Mouse (Mus musculus) right cerebral cortex, adult 2 months (tissue): Measurements from ENCODE around the gene Gprin3.
A peak's percentile ranks its signal among the peaks of the same experiment; 100 is the strongest.

Source experiments
- DNase-seq, 2 experiments: peaks; one replicate each; pipeline ENCODE4 v3.0.0; 2021 to 2022; ENCODE audit warnings: low spot score in 2 of 2

The Gprin3 gene

DNA sequence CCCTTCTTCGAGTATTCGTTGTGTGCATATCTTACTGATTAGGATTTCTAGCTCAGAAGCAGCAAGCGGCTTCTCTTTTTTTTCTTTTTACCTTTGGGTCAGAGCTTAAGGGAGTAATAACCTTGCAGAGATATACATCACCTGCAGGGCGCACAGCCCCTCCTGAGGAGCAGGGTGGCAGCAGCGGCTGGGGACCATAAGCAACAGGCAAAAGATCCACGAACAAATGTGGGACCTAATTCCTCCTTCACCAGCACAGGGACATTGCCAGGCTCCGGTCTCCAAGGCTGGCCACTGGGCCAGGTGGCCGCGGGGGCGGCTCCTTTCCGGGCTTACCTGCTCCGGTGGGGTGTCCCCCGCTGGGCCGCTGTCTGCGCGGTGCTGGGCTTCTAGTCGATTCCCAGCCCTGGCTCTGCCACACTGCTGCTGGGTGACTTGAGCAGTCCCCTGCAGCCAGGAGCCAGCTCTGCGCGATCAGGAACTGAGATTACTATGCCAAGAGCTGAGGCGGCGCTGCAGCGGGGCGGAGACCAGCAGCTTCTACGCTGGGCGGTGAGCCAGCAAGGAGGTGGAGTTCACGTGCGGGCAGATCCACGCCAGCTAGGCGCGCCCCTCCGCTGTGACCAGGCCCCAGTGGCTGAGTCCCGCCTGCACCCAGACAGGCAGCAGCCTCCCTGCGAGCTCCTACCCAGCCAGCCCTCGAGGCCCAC is at the start of gene Gprin3:
Gene Gprin3, minus strand, starts transcription at position 471 of the 710 bp plus-strand sequence.
- DNase-seq = peak; percentile 79

GRCm38 (mm10) chr6:59458861-59459260 is 32.8 kb upstream of the Gprin3 start:
- no peak for DNase-seq

GRCm38 (mm10) chr6:59456116-59456515 is 30.0 kb upstream of the Gprin3 start:
- no peak for DNase-seq

DNA sequence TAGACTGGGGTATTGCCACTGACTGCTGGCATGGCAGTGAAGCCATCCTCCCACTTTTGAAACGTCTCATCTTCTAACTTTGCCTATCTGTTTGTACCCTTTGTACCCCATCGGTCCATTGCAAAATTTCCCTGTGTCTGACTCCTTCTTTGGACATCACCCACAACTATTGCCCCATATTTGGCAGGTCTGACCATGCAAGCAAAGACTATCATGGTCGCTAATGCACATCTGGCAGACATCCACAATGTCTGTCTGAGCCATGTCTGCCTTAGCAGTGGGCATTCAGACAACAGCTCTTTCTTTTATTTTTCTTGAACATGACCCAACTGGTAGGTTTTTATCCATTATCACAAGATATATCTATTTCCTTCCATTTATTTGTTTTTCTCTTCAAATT is 25.3 kb upstream of the Gprin3 start:
- DNase-seq = no peak

DNA sequence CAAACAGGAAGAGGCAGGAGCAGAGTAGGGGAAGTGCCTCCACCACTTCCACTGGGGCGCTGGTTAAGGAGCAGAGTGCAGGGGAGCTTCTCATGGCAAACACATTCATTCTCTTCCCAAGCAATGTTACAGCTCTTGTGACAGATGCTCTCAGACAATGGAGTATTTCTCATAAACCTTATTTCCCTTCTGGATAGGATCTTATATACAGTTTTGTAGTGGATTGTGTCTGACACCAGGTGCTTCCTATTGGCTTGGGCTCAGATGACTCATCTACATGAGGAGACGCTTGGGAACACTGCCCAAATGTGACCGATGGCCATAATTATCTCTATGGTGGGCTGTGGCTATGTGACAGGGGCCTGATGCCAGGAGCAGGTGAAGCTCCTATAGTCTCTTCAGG is 19.0 kb upstream of the Gprin3 start:
- DNase-seq = no peak

GRCm38 (mm10) chr6:59435906-59436305 is 9.8 kb upstream of the Gprin3 start:
- DNase-seq = no peak

- no peak for DNase-seq
These were observed 7.0 kb upstream of the Gprin3 start for GRCm38 (mm10) chr6:59433116-59433515.

- DNase-seq = no peak
These were observed 416 bp upstream of the Gprin3 start for GRCm38 (mm10) chr6:59426534-59426885.

GRCm38 (mm10) chr6:59424871-59425740 is 988 bp downstream of the Gprin3 start:
- no peak for DNase-seq

GRCm38 (mm10) chr6:59423836-59424235 is 2.3 kb downstream of the Gprin3 start:
- no peak for DNase-seq

- no peak for DNase-seq
These were observed 6.8 kb downstream of the Gprin3 start for GRCm38 (mm10) chr6:59419264-59419663.

GRCm38 (mm10) chr6:59418659-59419058 is 7.4 kb downstream of the Gprin3 start:
- DNase-seq = no peak

DNA sequence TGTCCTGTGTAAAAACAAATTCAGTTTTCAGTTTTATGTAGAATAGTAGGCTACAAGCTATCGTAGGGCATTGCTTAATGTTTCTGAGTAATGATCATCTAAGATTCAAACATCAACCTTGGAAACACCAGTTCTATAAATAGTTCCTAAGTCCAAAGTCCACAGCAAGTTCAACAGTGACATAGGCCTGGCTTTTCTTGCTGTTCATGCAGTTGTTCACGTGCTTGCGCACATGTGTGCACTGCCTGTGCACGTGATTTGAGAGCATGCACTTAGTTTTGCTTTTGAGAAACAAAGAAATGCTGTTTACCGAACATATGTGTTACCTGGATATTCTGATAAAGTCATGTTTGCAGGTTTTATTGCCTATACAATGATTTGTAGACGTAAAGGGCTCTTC is 11.3 kb downstream of the Gprin3 start:
- no peak for DNase-seq

- DNase-seq = no peak
These were observed 13.4 kb downstream of the Gprin3 start for GRCm38 (mm10) chr6:59412417-59413346.

DNA sequence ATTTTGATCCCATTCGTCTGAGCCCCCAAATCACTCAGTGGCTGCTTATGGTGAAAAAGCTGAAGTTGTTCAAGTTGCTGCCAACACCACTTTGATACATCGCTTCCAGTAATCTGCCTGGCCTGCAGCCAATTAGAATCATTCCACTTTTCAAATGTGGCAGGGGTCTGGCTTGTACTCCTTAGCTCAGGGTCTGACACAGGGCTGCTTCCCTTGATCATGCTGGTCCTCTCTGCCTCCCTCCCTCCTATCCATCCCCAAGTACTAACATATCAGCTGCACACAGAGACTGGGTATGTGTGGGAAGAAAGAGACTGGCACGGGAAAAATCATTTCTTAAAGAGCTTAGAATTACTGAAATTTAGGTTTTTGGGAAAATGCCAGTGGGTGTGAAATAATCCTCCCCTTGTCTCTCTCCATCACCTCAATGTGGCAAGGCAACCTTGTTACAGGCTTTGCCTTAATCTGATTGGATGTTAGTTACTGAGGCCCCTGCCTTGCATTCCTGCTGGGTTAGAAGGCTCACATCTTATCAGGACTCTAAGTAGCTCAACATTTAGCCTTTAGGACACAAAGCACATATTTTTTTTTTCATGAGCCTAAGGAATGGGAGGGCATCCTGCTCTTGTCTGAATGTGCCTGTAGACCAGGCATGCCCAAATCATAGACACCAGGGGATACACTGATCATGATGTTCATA is 16.9 kb downstream of the Gprin3 start:
- no peak for DNase-seq

- DNase-seq = no peak
These were observed 18.6 kb downstream of the Gprin3 start for GRCm38 (mm10) chr6:59407482-59407997.

GRCm38 (mm10) chr6:59390208-59390607 is 35.9 kb downstream of the Gprin3 start:
- DNase-seq = no peak

DNA sequence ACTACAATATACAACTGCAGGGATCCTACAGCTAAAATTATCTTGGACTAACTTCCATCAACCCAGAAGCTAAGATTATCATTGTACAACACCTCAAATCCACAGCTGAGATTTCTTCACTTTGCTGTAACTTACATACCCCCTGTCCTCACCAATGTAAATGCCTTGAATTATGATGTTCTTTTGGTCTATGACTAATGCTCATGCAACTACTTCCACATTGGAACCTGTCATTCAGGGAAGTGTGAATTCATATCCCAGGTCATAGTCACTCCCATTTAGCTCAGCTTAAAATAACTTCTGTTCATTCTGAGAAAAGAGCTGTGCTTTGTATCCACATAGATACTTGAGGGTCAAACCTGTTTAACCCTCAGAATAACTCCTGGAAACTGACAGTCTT is 60.8 kb downstream of the Gprin3 start:
- DNase-seq = no peak

GRCm38 (mm10) chr6:59363282-59363681 is 62.8 kb downstream of the Gprin3 start:
- DNase-seq = no peak

DNA sequence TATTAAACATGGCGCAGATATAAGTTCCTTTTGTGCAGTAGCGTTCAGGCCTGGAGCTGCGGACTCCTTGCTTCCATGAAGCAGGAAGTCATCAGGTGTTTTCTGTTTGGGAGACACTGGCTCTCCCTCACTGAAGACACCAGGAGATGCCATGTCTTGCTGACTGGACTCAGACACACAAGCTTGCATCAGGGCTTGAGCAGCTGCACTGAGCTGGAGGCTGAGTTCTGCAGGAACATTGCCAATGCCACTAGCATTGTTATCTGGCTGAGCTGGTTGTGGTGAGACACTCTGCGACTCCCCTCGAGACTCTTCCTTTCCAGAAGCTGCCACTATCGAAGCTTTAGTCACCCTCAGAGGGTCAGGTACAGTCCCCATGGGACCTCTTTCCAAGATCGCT is 71.2 kb downstream of the Gprin3 start:
- DNase-seq = no peak

DNA sequence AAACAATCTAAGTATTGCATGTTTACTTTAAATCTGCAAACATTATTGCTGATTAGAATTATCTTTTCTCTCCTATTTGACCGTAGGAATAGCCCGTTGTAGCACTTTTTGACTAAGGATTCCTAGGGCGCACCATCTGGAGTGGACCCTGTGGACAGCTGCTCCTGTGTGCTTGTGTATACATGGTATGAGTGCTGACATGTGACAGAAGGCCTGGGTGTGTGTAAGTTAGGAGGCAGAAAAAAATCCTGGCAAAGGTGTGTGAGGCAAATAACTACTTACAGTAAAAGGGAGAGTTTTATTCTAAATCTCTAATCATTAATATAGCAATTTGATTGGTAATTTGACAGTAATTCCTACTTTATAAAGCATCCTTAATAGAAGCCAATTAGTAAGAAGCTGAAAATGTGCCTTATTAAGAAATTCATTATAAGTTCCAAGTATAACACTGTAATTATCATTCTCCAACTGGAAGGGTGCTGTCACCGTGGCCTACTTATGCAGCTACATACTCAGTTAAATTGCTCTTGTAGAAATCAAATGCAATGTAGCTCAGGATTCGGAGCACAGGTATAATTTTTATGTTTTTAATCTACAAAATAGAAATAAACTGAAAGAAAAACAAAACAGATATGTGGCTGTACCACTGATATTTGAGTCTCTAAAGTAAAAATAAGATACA is 74.8 kb downstream of the Gprin3 start:
- DNase-seq = no peak
